Mouse (Mus musculus) lung, embryonic 15.5 days (tissue): ENCODE results near the gene Rtn4rl2. TPM values are rescaled to one million over a fixed set of nuclear protein-coding genes. Genes with fewer than 3 reads are reported as not detected.
"Not testable (repeated sequence)": the region's sequence is repeated elsewhere in the genome, so short reads cannot be mapped to it uniquely, and the experiment has no call there.

Experiments used
- ATAC-seq: fragments of 200-750 bp; cut with Nextera tagmentation; 2 replicates; pipeline ENCODE4 v1.8.0; 2017; ENCODE audit warnings: moderate number of reproducible peaks, borderline replicate concordance; ENCODE audit not compliant: low FRiP score, low TSS enrichment; ENCODE audit errors: extremely low read depth
- H3K27ac ChIP-seq: fragments of 300-500 bp; sonication (generic); 2 replicates; pipeline ENCODE4 v1.5.1; 2015; ENCODE audit warnings: moderate library complexity, mild to moderate bottlenecking, inconsistent platforms
- H3K27me3 ChIP-seq: fragments of 300-500 bp; sonication (generic); 2 replicates; pipeline ENCODE4 v1.6.1; 2015; ENCODE audit warnings: inconsistent platforms
- H3K36me3 ChIP-seq: fragments of 300-500 bp; sonication (generic); 2 replicates; pipeline ENCODE4 v1.6.1; 2015; ENCODE audit warnings: inconsistent platforms
- H3K4me1 ChIP-seq: fragments of 300-500 bp; sonication (generic); 2 replicates; pipeline ENCODE4 v1.6.1; 2015; ENCODE audit warnings: inconsistent platforms
- H3K4me2 ChIP-seq: fragments of 300-500 bp; sonication (generic); 2 replicates; pipeline ENCODE4 v1.6.1; 2015; ENCODE audit warnings: inconsistent platforms, mild to moderate bottlenecking, moderate library complexity
- H3K4me3 ChIP-seq: fragments of 300-500 bp; sonication (generic); 2 replicates; pipeline ENCODE4 v1.5.1; 2015; ENCODE audit warnings: mild to moderate bottlenecking, inconsistent platforms
- H3K9ac ChIP-seq: fragments of 300-500 bp; sonication (generic); 2 replicates; pipeline ENCODE4 v1.6.1; 2015; ENCODE audit warnings: inconsistent platforms
- H3K9me3 ChIP-seq: fragments of 300-500 bp; sonication (generic); 2 replicates; pipeline ENCODE4 v1.6.1; 2016; ENCODE audit warnings: inconsistent platforms
- WGBS: fragments of 180-500 bp; shearing (Covaris S2); methylation state at CpG from one replicate; pipeline ENCODE4 v1.1.7; 2015; 5-methylcytosine and 5-hydroxymethylcytosine counted together
- polyA plus RNA-seq: library from polyadenylated mRNA; unstranded; fragments of >200 nt; fragmentation: Nextera tagmentation; extraction: Ambion mirVana; gene quantifications from 2 replicates; pipeline ENCODE4 v1.2.1, GENCODE M21; 2015

The Rtn4rl2 gene
- 0.70 and 0.79 TPM in 2 replicates for polyA plus RNA-seq

- Histone ChIP-seq H3K9ac (peak within 1 kb of the TSS; percentile 36), H3K4me2 (peak within 1 kb of the TSS; percentile 84), H3K4me3 (peak within 1 kb of the TSS; percentile 58), H3K9me3 (no peaks in the 10 kb centered on the region), H3K27me3 (peaks cover 84% of the 10 kb centered on the region), H3K36me3 (no peaks in the 10 kb centered on the region), H3K27ac (no peak within 1 kb of the TSS), H3K4me1 (peaks cover 55% of the 10 kb centered on the region)
- ATAC-seq = no peak
- WGBS = 2% methylated on average over 27 of the region's 35 CpGs
These were observed at the start of gene Rtn4rl2 for GRCm38 (mm10) chr2:84886234-84886731. Gene Rtn4rl2 (minus strand): TSS chr2:84886710.

GRCm38 (mm10) chr2:84935065-84935464 lies 48.6 kb upstream of the Rtn4rl2 start:
- WGBS = 84% methylated on average over 5 of the region's 5 CpGs
- Histone ChIP-seq H3K4me3 (no peak overlapping the region), H3K4me2 (no peak overlapping the region), H3K27ac (no peak overlapping the region), H3K4me1 (peaks cover 26% of the 10 kb centered on the region), H3K36me3 (0 out of 2 replicates have a peak, but pooled peaks cover 4% of the 10 kb centered on the region), H3K9me3 (no peaks in the 10 kb centered on the region), H3K9ac (no peak overlapping the region), H3K27me3 (no peaks in the 10 kb centered on the region)
- no peak for ATAC-seq

GRCm38 (mm10) chr2:84934649-84935007 lies 48.1 kb upstream of the Rtn4rl2 start:
- no peaks in the 10 kb centered on the region for H3K9me3 ChIP-seq
- H3K4me3 ChIP-seq = no peak overlapping the region
- 0 out of 2 replicates have a peak, but pooled peaks cover 3% of the 10 kb centered on the region for H3K36me3 ChIP-seq
- ATAC-seq = no peak
- H3K4me2 ChIP-seq = no peak overlapping the region
- WGBS = 59% methylated on average over 4 of the region's 4 CpGs
- no peaks in the 10 kb centered on the region for H3K27me3 ChIP-seq
- no peak overlapping the region for H3K9ac ChIP-seq
- H3K27ac ChIP-seq = no peak overlapping the region
- H3K4me1 ChIP-seq = peaks cover 28% of the 10 kb centered on the region

- Histone ChIP-seq H3K9ac (no peak overlapping the region), H3K36me3 (no peaks in the 10 kb centered on the region), H3K4me3 (no peak overlapping the region), H3K4me2 (no peak overlapping the region), H3K9me3 (no peaks in the 10 kb centered on the region), H3K27ac (no peak overlapping the region), H3K4me1 (peaks cover 28% of the 10 kb centered on the region), H3K27me3 (no peaks in the 10 kb centered on the region)
- no peak for ATAC-seq
- 70% methylated on average over 8 of the region's 8 CpGs for WGBS
These were observed 47.6 kb upstream of the Rtn4rl2 start for GRCm38 (mm10) chr2:84933992-84934648.

GRCm38 (mm10) chr2:84930186-84930585 lies 43.7 kb upstream of the Rtn4rl2 start:
- Histone ChIP-seq H3K36me3 (no peaks in the 10 kb centered on the region), H3K9me3 (no peaks in the 10 kb centered on the region), H3K4me3 (no peak overlapping the region), H3K27ac (no peak overlapping the region), H3K4me2 (no peak overlapping the region), H3K9ac (no peak overlapping the region), H3K27me3 (no peaks in the 10 kb centered on the region), H3K4me1 (peaks cover 9% of the 10 kb centered on the region; the same call in 1 of the 2 replicates)
- no peak for ATAC-seq
- 86% methylated on average over 7 of the region's 7 CpGs for WGBS

- no peak overlapping the region for H3K4me3 ChIP-seq
- no peak overlapping the region for H3K9ac ChIP-seq
- no peaks in the 10 kb centered on the region for H3K36me3 ChIP-seq
- no peaks in the 10 kb centered on the region for H3K9me3 ChIP-seq
- 89% methylated on average over 10 of the region's 10 CpGs for WGBS
- no peaks in the 10 kb centered on the region for H3K27me3 ChIP-seq
- no peak for ATAC-seq
- H3K4me1 ChIP-seq = peaks cover 13% of the 10 kb centered on the region; the same call in 1 of the 2 replicates
- H3K4me2 ChIP-seq = no peak overlapping the region
- no peak overlapping the region for H3K27ac ChIP-seq
These were observed 33.1 kb upstream of the Rtn4rl2 start for GRCm38 (mm10) chr2:84919601-84920108.

GRCm38 (mm10) chr2:84918188-84918587 lies 31.7 kb upstream of the Rtn4rl2 start:
- Histone ChIP-seq H3K27me3 (no peaks in the 10 kb centered on the region), H3K36me3 (no peaks in the 10 kb centered on the region), H3K9ac (no peak overlapping the region), H3K4me2 (no peak overlapping the region), H3K9me3 (no peaks in the 10 kb centered on the region), H3K4me1 (peaks cover 13% of the 10 kb centered on the region; the same call in 1 of the 2 replicates), H3K27ac (no peak overlapping the region), H3K4me3 (no peak overlapping the region)
- WGBS = 40% methylated on average over 3 of the region's 3 CpGs
- no peak for ATAC-seq

GRCm38 (mm10) chr2:84916548-84917320 lies 30.2 kb upstream of the Rtn4rl2 start:
- H3K27ac ChIP-seq = peak overlapping the region; percentile 66
- ATAC-seq = peak; percentile 48; the same call in 1 of the 2 replicates
- WGBS = 47% methylated on average over 8 of the region's 8 CpGs
- H3K36me3 ChIP-seq = no peaks in the 10 kb centered on the region
- no peak overlapping the region for H3K9ac ChIP-seq
- H3K27me3 ChIP-seq = no peaks in the 10 kb centered on the region
- peaks cover 13% of the 10 kb centered on the region; the same call in 1 of the 2 replicates for H3K4me1 ChIP-seq
- no peaks in the 10 kb centered on the region for H3K9me3 ChIP-seq
- no peak overlapping the region for H3K4me2 ChIP-seq
- no peak overlapping the region for H3K4me3 ChIP-seq

- 49% methylated on average over 3 of the region's 3 CpGs for WGBS
- Histone ChIP-seq H3K9ac (no peak overlapping the region), H3K4me2 (no peak overlapping the region), H3K4me3 (no peak overlapping the region), H3K4me1 (peaks cover 13% of the 10 kb centered on the region; the same call in 1 of the 2 replicates), H3K9me3 (no peaks in the 10 kb centered on the region), H3K27ac (peak overlapping the region; percentile 69), H3K36me3 (no peaks in the 10 kb centered on the region), H3K27me3 (no peaks in the 10 kb centered on the region)
- no peak for ATAC-seq
These were observed 28.8 kb upstream of the Rtn4rl2 start for GRCm38 (mm10) chr2:84915330-84915729.

GRCm38 (mm10) chr2:84913881-84914280 lies 27.4 kb upstream of the Rtn4rl2 start:
- H3K9ac ChIP-seq = no peak overlapping the region
- H3K4me1 ChIP-seq = peaks cover 13% of the 10 kb centered on the region; the same call in 1 of the 2 replicates
- no peak overlapping the region for H3K4me2 ChIP-seq
- H3K4me3 ChIP-seq = no peak overlapping the region
- no peaks in the 10 kb centered on the region for H3K27me3 ChIP-seq
- H3K9me3 ChIP-seq = no peaks in the 10 kb centered on the region
- ATAC-seq = no peak
- no peaks in the 10 kb centered on the region for H3K36me3 ChIP-seq
- no peak overlapping the region for H3K27ac ChIP-seq
- WGBS = 71% methylated on average over 5 of the region's 5 CpGs

- Histone ChIP-seq H3K9ac (no peak overlapping the region), H3K36me3 (no peaks in the 10 kb centered on the region), H3K4me1 (peaks cover 5% of the 10 kb centered on the region; the same call in 1 of the 2 replicates), H3K27ac (peak overlapping the region; percentile 15; the same call in 1 of the 2 replicates), H3K4me3 (no peak overlapping the region), H3K27me3 (no peaks in the 10 kb centered on the region), H3K4me2 (no peak overlapping the region), H3K9me3 (no peaks in the 10 kb centered on the region)
- ATAC-seq = peak; percentile 43; the same call in 1 of the 2 replicates
- 29% methylated on average over 3 of the region's 3 CpGs for WGBS
These were observed 26.2 kb upstream of the Rtn4rl2 start for GRCm38 (mm10) chr2:84912722-84913121.

GRCm38 (mm10) chr2:84896686-84897085 lies 10.2 kb upstream of the Rtn4rl2 start:
- not testable (repeated sequence) for H3K4me1 ChIP-seq, H3K4me3 ChIP-seq, ATAC-seq, H3K27ac ChIP-seq, H3K4me2 ChIP-seq, H3K9me3 ChIP-seq, H3K27me3 ChIP-seq, H3K36me3 ChIP-seq, H3K9ac ChIP-seq
- 91% methylated on average over 6 of the region's 6 CpGs for WGBS
